Mouse (Mus musculus) Patski (cell line): ENCODE data around the gene Amot. TPM values are rescaled to one million over a fixed set of nuclear protein-coding genes. Genes with fewer than 3 reads are reported as not detected.

Experiments used
- ATAC-seq: fragments of 100-300 bp; one replicate; pipeline ENCODE4 v1.8.0; 2021
- CTCF ChIA-PET: fragments of 350-600 bp; sonication (Branson Sonifier 250); formaldehyde crosslinking; loops from one replicate; lab custom pipeline; 2022; ENCODE audit warnings: inconsistent platforms; lab: Charles Lee
- POLR2A ChIA-PET: fragments of 350-600 bp; sonication (Branson Sonifier 250); formaldehyde crosslinking; loops from one replicate; lab custom pipeline; 2022; ENCODE audit warnings: antibody characterized with exemption, inconsistent platforms; lab: Charles Lee
- DNase-seq: peaks from one replicate; pipeline ENCODE4 v3.0.0-alpha.2; 2011; ENCODE audit warnings: low read depth, low spot score
- H3K27me3 ChIP-seq: fragments of 371-371 bp; one replicate; pipeline ENCODE4 v1.5.1; 2021
- CTCF ChIP-seq: fragments of 100-300 bp; IDR thresholded peaks from one replicate; pipeline ENCODE4 v1.5.1; 2021
- in situ Hi-C: fragments of 300-500 bp; cut with MboI; formaldehyde crosslinking; loops from 3 replicates; pipeline ENCODE4 v1.11.1; 2018; ENCODE audit warnings: low pct_unique_long_range_greater_than_20kb, mixed read lengths
- polyA plus RNA-seq: library from polyadenylated mRNA; unstranded; gene quantifications from one replicate; pipeline ENCODE4 v1.2.3, GENCODE M21; 2021

Gene Amot
- polyA plus RNA-seq, 1 experiment from 2014 or later: 114 TPM

- no peak for DNase-seq
- no peak for ATAC-seq
- CTCF ChIA-PET: interaction anchor here (1.0 kb wide), 1 partner anchor 9 kb away, joined by 3 read pairs; no protein-coding TSS in a partner anchor
- POLR2A ChIA-PET: no interaction called here
- TF ChIP-seq CTCF: no peak
- in situ Hi-C loops: no loop called here
- H3K27me3 ChIP-seq: peaks cover 10% of the 10 kb centered on the region
Observed at GRCm38 (mm10) chrX:145454828-145455227, 50.2 kb downstream of the Amot start.

GRCm38 (mm10) chrX:145441526-145441925, 63.5 kb downstream of the Amot start:
- no peak for ATAC-seq
- CTCF ChIA-PET: no interaction called here
- in situ Hi-C loops: loop anchor here (10.0 kb wide), 1 partner anchor 63 kb away; the partner anchor contains the start of gene Amot
- POLR2A ChIA-PET: no interaction called here
- no peak for DNase-seq
- H3K27me3 ChIP-seq: peaks cover 13% of the 10 kb centered on the region
- TF ChIP-seq CTCF: no peak

- in situ Hi-C loops: no loop called here
- TF ChIP-seq CTCF: no peak
- H3K27me3 ChIP-seq: peaks cover 24% of the 10 kb centered on the region
- ATAC-seq (no peak), DNase-seq (no peak)
- POLR2A ChIA-PET: no interaction called here
- CTCF ChIA-PET: no interaction called here
Observed at GRCm38 (mm10) chrX:145433652-145434051, 71.3 kb downstream of the Amot start.

- in situ Hi-C loops: no loop called here
- CTCF ChIA-PET: no interaction called here
Observed at GRCm38 (mm10) chrX:145430836-145431570, 74.0 kb downstream of the Amot start.

GRCm38 (mm10) chrX:145428811-145429210, 76.2 kb downstream of the Amot start:
- POLR2A ChIA-PET: no interaction called here
- CTCF ChIA-PET: interaction anchor here (1.3 kb wide), 1 partner anchor 45 kb away, joined by 3 read pairs; no protein-coding TSS in a partner anchor
- ATAC-seq: no peak
- no peak for TF ChIP-seq CTCF
- DNase-seq: no peak
- H3K27me3 ChIP-seq: peaks cover 48% of the 10 kb centered on the region
- in situ Hi-C loops: no loop called here

More at GRCm38 (mm10) chrX:145430836-145431570, 74.0 kb downstream of the Amot start:
- no peak for TF ChIP-seq CTCF
- POLR2A ChIA-PET: no interaction called here
- no peak for ATAC-seq
- DNase-seq: no peak
- H3K27me3 ChIP-seq: peaks cover 38% of the 10 kb centered on the region

- ATAC-seq (no peak), DNase-seq (no peak)
- peaks cover 33% of the 10 kb centered on the region for H3K27me3 ChIP-seq
- ChIA-PET POLR2A (no interaction called here), CTCF (no interaction called here)
- no peak for TF ChIP-seq CTCF
- in situ Hi-C loops: no loop called here
Observed at GRCm38 (mm10) chrX:145424026-145424425, 81.0 kb downstream of the Amot start.

GRCm38 (mm10) chrX:145414319-145414718, 90.7 kb downstream of the Amot start:
- no peak for ATAC-seq
- peaks cover 19% of the 10 kb centered on the region for H3K27me3 ChIP-seq
- no peak for DNase-seq
- POLR2A ChIA-PET: no interaction called here
- no peak for TF ChIP-seq CTCF
- CTCF ChIA-PET: no interaction called here
- in situ Hi-C loops: no loop called here

GRCm38 (mm10) chrX:145411425-145411824, 93.6 kb downstream of the Amot start:
- no peak for DNase-seq
- POLR2A ChIA-PET: no interaction called here
- in situ Hi-C loops: no loop called here
- H3K27me3 ChIP-seq: peaks cover 33% of the 10 kb centered on the region
- TF ChIP-seq CTCF: no peak
- CTCF ChIA-PET: interaction anchor here (1.6 kb wide), 1 partner anchor 10 kb away, joined by 4 read pairs; no protein-coding TSS in a partner anchor
- no peak for ATAC-seq

GRCm38 (mm10) chrX:145406052-145406451, 98.9 kb downstream of the Amot start:
- TF ChIP-seq CTCF: no peak
- in situ Hi-C loops: no loop called here
- no peak for DNase-seq
- ChIA-PET POLR2A (no interaction called here), CTCF (no interaction called here)
- no peak for ATAC-seq
- H3K27me3 ChIP-seq: peaks cover 35% of the 10 kb centered on the region

- CTCF ChIA-PET: no interaction called here
- TF ChIP-seq CTCF: no peak
- POLR2A ChIA-PET: no interaction called here
- DNase-seq (no peak), ATAC-seq (no peak)
- in situ Hi-C loops: no loop called here
- H3K27me3 ChIP-seq: peaks cover 27% of the 10 kb centered on the region
Observed at GRCm38 (mm10) chrX:145401926-145402325, 103.1 kb downstream of the Amot start.

- ATAC-seq (no peak), DNase-seq (no peak)
- peaks cover 20% of the 10 kb centered on the region for H3K27me3 ChIP-seq
- CTCF ChIA-PET: interaction anchor here (0.7 to 2.0 kb wide), 6 partner anchors 10 to 213 kb away, joined by 3 to 5 read pairs (median 4); no protein-coding TSS in a partner anchor
- POLR2A ChIA-PET: no interaction called here
- in situ Hi-C loops: no loop called here
- no peak for TF ChIP-seq CTCF
Observed at GRCm38 (mm10) chrX:145399236-145399635, 105.7 kb downstream of the Amot start.

Other genes starting within 250 kb of the Amot start
- gene Lhfpl1, start 156.1 kb downstream of the Amot start, polyA plus RNA-seq: not detected